Mouse (Mus musculus): ENCODE data around the gene Prss34. TPM values are rescaled to one million over a fixed set of nuclear protein-coding genes. Genes with fewer than 3 reads are reported as not detected.

Prss34 gene
- 1.2 and 1.5 TPM in 2 replicates for total RNA-seq (2017)

- ATAC-seq (replicated peaks; ENCODE audit: low read depth, poor library complexity, severe bottlenecking) = no peak
Measured at GRCm38 (mm10) chr17:25298094-25298493, at the start of gene Prss34. Gene Prss34, plus strand, starts transcription at chr17:25298394.

DNA sequence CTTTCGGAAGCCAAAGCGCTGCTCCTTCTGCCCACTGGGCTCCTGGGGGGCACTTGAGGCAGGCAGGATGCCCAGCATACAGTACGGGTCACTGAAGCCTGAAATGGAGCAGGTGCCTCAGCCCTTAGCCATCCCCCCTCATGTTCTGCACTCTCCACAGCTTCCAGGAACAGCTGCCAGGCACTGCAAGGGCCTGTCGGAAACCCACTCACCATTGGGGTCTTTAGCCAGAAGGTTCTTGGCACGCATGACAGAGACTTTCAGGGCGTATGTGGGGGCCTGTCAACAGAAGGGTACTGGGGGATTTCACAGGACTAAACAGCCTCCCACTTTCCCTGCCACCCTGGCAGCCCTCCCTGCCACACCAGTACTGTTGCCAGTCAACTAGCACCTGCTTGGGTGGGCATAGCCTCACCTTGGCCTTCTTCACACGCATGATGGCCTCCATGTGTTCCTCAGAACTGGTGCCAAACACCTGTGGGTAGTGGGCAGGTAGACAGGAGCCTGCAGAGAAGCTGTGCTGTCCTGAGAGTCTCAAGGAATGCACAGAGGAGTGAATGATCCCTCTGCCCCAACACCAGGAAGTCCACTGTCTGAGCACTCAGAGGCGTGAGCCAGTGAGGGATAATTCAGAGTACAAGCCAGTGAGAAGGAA, 47.9 kb upstream of the Prss34 start:
- no peak for ATAC-seq (replicated peaks; ENCODE audit: low read depth, poor library complexity, severe bottlenecking)

GRCm38 (mm10) chr17:25252643-25253042, 45.6 kb upstream of the Prss34 start:
- ATAC-seq (replicated peaks; ENCODE audit: low read depth, poor library complexity, severe bottlenecking) = no peak

DNA sequence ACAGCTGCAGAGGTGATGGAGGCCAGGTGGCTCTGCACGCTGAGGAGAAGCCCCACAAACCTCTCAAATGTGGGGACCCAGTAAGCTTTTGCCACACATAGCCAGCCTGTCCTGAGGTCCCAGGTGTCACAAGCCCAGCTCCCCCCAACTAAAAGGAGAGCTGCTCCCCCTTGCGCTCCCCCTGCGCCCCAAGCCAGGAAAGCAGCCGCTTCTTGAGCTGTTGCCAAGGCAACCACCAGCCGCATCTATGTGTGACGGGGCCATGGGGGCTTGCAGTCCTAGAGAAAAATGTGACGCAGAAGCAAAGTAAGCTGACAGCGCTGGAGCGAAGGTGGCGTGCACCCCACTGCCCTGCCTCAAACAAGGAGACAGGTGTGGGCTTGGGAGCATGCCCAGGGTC, 44.4 kb upstream of the Prss34 start:
- ATAC-seq (replicated peaks; ENCODE audit: low read depth, poor library complexity, severe bottlenecking) = no peak

GRCm38 (mm10) chr17:25255110-25255509, 43.1 kb upstream of the Prss34 start:
- ATAC-seq (replicated peaks; ENCODE audit: low read depth, poor library complexity, severe bottlenecking) = no peak

DNA sequence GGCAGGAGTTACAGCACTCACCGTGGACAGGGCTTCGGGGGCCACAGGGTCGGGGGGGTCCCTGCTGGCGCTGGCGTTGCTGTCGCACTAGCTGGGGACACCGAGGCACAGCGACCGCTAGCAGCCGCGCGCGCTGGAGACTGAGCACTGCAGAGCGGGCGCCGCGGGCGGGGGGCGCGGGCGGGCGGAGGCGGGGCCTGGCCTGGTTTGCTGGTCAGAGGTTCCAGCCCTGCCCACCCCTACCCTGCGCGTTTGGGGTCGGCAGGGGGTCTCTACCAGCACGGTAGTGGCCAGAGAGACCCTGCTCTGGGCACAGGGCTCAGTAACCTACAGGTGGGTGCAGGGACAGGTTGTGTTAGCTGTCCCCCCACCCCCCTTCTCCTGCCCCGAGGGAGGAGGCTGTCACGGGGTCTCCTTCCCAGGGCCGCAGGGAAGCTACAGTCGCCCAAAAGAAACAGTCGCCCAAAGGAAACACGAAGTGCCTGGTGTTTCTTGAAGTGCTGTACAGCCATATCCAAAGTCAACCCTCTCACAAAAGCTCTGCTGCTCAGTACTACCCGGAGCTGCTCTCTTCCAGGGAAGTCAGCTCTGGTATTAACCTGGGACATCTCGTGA, 41.9 kb upstream of the Prss34 start, which contains the start of gene Baiap3:
Baiap3 (minus strand) TSS at position 225 of the 615 bp plus-strand sequence.
- ATAC-seq (replicated peaks; ENCODE audit: low read depth, poor library complexity, severe bottlenecking) = no peak

DNA sequence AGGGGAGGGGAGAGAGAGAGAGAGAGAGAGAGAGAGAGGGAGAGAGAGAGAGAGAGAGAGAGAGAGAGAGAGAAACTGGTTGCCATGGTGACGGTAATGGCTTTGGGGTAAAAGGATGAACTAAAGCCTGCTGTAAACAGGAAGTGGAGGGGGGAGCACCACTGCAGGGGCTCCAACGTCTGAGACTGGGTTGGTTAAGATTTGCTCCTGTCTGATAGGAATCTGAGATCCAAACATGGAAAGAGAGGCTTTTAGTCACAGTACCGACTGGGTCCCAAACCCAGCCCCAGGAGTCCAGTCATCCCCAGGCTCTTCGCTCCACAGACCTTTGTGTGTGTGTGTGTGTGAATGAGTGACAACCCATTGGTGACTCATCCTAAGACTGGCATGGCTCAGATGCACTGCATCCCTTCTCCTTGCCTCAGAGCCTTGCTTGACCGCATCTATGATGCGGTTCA, 40.4 kb upstream of the Prss34 start:
- no peak for ATAC-seq (replicated peaks; ENCODE audit: low read depth, poor library complexity, severe bottlenecking)

DNA sequence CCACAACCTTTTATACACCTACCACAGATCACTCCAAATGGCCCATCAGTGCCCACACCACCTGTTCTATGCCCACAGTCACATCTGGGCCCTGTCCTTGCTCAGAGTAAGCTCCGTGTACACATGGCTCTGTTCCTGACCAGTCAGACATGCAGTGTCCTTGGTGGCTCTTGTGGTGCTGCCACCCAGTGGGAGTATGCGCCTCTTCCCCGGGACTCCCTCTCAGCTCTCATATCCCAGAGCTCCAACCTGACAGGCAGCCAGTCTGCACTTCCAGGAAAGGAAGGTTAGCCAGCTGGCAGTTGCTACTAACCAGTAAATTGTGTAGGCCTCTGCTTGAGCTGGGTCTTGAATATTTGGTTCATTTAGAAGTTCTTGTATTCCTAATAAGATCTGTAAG, 33.7 kb upstream of the Prss34 start:
- ATAC-seq (replicated peaks; ENCODE audit: low read depth, poor library complexity, severe bottlenecking) = no peak

DNA sequence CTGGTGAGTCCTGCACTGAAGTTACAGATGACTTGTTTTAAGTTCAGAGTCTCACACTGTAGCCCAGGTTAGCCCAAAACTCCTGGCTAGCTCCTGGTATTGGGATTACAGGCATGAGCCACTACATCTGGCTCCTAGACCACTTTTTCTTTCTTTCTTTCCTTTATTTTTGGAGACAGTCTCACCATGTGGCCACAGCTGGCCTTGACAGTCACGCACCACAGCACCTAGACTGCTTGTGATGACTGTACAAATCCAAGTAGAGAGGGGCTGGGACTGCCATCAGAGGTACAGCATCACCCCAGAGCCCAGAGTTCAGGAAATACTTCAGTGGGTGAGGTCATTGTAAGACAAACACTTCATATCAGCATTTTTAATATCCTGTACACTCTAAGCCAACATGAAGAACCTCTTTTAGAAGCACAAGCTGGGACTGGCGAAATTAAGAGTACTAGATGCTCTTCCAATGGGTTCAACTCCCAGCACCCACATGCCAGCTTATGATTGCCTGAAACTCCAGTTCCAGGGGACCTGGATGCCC, 27.3 kb upstream of the Prss34 start:
- ATAC-seq (replicated peaks; ENCODE audit: low read depth, poor library complexity, severe bottlenecking) = no peak

DNA sequence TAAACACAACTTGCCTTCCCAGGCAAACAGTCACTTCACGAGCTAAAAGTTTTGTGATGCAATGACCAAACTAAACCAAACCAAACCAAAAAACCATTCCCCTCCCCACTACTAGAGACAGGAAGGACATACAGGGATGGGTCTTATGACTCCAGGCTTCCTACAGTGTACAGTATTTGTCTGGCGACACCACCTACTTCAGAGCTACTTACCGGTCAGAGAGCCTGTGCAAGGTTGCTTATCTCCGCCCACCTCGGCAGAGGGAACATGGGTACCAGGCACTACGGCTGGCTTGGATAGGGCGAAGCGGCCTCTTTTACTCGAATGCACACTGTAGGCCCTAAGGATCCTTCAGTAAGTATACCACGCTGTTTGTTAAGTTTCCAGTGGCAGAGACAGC, 25.9 kb upstream of the Prss34 start:
- ATAC-seq (replicated peaks; ENCODE audit: low read depth, poor library complexity, severe bottlenecking) = no peak

- ATAC-seq (replicated peaks; ENCODE audit: low read depth, poor library complexity, severe bottlenecking) = peak; percentile 70
Measured at GRCm38 (mm10) chr17:25272951-25273705, 25.1 kb upstream of the Prss34 start.

DNA sequence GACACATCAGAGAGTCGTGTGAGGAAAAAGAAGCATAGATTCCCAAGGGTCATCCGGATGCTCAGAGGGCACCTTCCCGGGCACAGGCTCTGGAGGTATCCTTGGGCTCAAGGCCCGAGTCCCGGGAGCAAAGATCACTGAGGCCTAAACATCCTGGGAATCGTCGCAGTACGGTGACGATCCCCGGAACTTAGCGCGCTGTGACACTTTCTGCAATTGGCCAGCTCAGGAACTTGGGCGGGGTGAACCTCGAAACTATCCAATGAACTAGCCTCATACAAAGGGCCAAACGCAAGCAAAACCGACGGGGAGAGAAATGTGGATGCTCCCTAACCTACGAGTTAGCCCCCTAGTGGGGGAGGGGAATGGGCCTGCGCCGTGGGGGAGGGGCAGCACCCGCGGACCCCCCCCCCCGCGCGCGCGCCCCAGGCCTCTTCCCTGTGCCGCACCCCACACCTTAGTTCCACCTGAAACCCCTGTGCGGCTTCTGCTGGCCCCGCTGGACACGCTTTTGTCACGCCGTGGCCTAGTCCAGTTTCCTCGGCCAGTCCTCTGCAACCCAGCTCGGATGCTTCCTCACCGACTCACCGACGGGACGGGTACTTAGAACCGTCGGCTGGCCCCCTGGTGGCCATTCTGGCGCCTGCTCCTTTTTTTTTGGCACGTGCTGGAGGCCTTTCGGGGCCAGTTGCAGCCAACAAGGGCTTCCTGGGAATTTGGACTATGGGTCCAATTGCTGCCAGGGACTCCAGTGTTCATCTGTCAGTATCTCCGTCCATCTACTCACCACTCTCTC, 24.3 kb upstream of the Prss34 start:
- ATAC-seq (replicated peaks; ENCODE audit: low read depth, poor library complexity, severe bottlenecking) = peak; percentile 85

- ATAC-seq (replicated peaks; ENCODE audit: low read depth, poor library complexity, severe bottlenecking) = no peak
Measured at GRCm38 (mm10) chr17:25274571-25275346, 23.4 kb upstream of the Prss34 start, which contains the start of gene Ube2i. Gene Ube2i, minus strand, starts transcription at chr17:25274622.

DNA sequence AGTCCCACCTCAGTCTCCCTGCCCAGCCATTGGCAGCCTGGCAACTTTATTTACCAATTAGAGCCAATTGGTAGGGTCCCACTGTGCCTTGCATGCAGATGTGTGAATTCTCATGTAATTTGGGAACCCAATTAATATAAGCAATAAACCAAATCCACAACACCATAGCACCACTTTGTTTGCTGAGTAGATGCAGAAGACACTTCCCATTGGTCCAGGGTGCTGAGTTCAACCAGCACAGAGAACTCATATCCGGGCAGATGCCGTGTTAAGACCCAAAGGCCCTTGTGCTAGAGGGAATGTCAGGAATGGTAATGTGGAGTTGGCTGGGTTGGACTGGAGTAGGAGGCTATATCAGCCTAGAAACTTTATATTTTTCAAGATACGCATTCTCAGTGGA, 22.4 kb upstream of the Prss34 start:
- ATAC-seq (replicated peaks; ENCODE audit: low read depth, poor library complexity, severe bottlenecking) = no peak

GRCm38 (mm10) chr17:25282133-25282532, 16.1 kb upstream of the Prss34 start:
- peak; percentile 72 for ATAC-seq (replicated peaks; ENCODE audit: low read depth, poor library complexity, severe bottlenecking)

- peak; percentile 83 for ATAC-seq (replicated peaks; ENCODE audit: low read depth, poor library complexity, severe bottlenecking)
Measured at GRCm38 (mm10) chr17:25285033-25285432, 13.2 kb upstream of the Prss34 start.

- peak; percentile 84 for ATAC-seq (replicated peaks; ENCODE audit: low read depth, poor library complexity, severe bottlenecking)
Measured at GRCm38 (mm10) chr17:25288842-25289241, 9.4 kb upstream of the Prss34 start.

- ATAC-seq (replicated peaks; ENCODE audit: low read depth, poor library complexity, severe bottlenecking) = 0 out of 2 replicates have a peak, but pooled peaks have one; percentile 36
Measured at GRCm38 (mm10) chr17:25290411-25290810, 7.8 kb upstream of the Prss34 start.

DNA sequence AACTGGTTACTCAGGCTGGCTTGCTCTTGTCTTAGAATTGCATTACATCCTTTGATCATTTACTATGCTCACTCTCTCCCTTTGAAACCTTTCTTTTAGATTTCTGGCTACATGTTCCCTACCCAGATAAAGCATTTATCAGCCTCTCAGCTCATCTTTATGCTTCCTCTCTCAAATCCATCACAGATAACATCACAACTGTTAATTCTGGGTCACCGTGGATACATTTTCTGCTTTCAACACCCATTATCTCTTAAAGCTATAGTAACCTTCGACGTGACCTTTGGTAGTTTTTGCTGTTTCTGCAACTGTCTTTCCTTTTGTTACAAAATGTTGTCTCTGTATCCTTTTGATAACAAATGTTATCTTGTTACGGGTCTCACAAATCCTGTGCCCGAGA, 4.7 kb upstream of the Prss34 start:
- ATAC-seq (replicated peaks; ENCODE audit: low read depth, poor library complexity, severe bottlenecking) = no peak

All from common myeloid progenitor, adult 5-6 weeks (primary cell).